Mouse (Mus musculus) small intestine, adult 2 months (tissue): ENCODE measurements around the gene Ezh1.

Experiments
- CTCF ChIP-seq: fragments of 200-500 bp; IDR thresholded peaks from 2 replicates; pipeline ENCODE4 v1.5.1; 2012; ENCODE audit warnings: low read depth, mild to moderate bottlenecking, control low read depth, inconsistent platforms, low read length, moderate library complexity, mixed read lengths; ENCODE audit not compliant: insufficient replicate concordance, insufficient read length; ENCODE audit errors: extremely low read depth
- POLR2A ChIP-seq: fragments of 200-500 bp; IDR thresholded peaks from 2 replicates; pipeline ENCODE4 v1.6.1; 2012; ENCODE audit warnings: low read depth, mild to moderate bottlenecking, control low read depth, inconsistent platforms, low read length, moderate library complexity

- TF ChIP-seq POLR2A (no peak), CTCF (no peak)
Observed at GRCm38 (mm10) chr11:101230991-101231871, 5.0 kb upstream of the Ezh1 start.
